Mouse (Mus musculus) CD8-positive naive resting alpha-beta T cell, adult 57 days (primary cell): ENCODE measurements around the gene Actbl2. TPM values are rescaled to one million over a fixed set of nuclear protein-coding genes. Genes with fewer than 3 reads are reported as not detected.

Experiments
- total RNA-seq: library from RNA; stranded (reverse); gene quantifications from one replicate; pipeline ENCODE4 v1.2.4, GENCODE M21; 2023

Actbl2 gene
- not detected for total RNA-seq

GRCm38 (mm10) chr13:111254713-111255112 lies at the start of gene Actbl2:
Gene Actbl2, plus strand, starts transcription at chr13:111255013.

Other genes starting within 250 kb of the Actbl2 start
- gene Gpbp1, start 235.1 kb downstream of the Actbl2 start, total RNA-seq = 120 TPM